Mouse (Mus musculus) ES-Bruce4 (cell line): ENCODE results near the gene Usp46.

Experiments used
- CTCF ChIP-seq: IDR thresholded peaks from one replicate; pipeline ENCODE4 v1.8.1; 2011; ENCODE audit warnings: low read depth, low read length
- EP300 ChIP-seq: IDR thresholded peaks from 2 replicates; pipeline ENCODE4 v1.6.1; 2011; ENCODE audit warnings: low read depth, low read length; ENCODE audit not compliant: insufficient read depth
- POLR2A ChIP-seq: IDR thresholded peaks from one replicate; pipeline ENCODE4 v1.8.1; 2011; ENCODE audit warnings: low read length; ENCODE audit not compliant: insufficient read depth

GRCm38 (mm10) chr5:73951649-73952000 is 116.6 kb downstream of the Usp46 start:
- TF ChIP-seq CTCF (no peak), POLR2A (no peak), EP300 (no peak)
